Mouse (Mus musculus) stomach, embryonic 15.5 days (tissue): ENCODE measurements around the gene Abcc12. TPM values are rescaled to one million over a fixed set of nuclear protein-coding genes. Genes with fewer than 3 reads are reported as not detected.

Experiments
- ATAC-seq: fragments of 200-750 bp; cut with Nextera tagmentation; 2 replicates; pipeline ENCODE4 v1.8.0; 2017; ENCODE audit warnings: low read depth, moderate number of reproducible peaks, moderate TSS enrichment; ENCODE audit not compliant: insufficient read depth, low FRiP score
- H3K27ac ChIP-seq: fragments of 300-500 bp; sonication (generic); 2 replicates; pipeline ENCODE4 v1.5.1; 2015; ENCODE audit warnings: mild to moderate bottlenecking, inconsistent platforms
- H3K27me3 ChIP-seq: fragments of 300-500 bp; sonication (generic); replicated peaks from 2 replicates; pipeline ENCODE4 v1.6.1; 2015; ENCODE audit warnings: inconsistent platforms
- H3K36me3 ChIP-seq: fragments of 300-500 bp; sonication (generic); 2 replicates; pipeline ENCODE4 v1.6.1; 2015; ENCODE audit warnings: inconsistent platforms
- H3K4me1 ChIP-seq: fragments of 300-500 bp; sonication (generic); 2 replicates; pipeline ENCODE4 v1.6.1; 2015; ENCODE audit warnings: inconsistent platforms
- H3K4me2 ChIP-seq: fragments of 300-500 bp; sonication (generic); 2 replicates; pipeline ENCODE4 v1.6.1; 2015; ENCODE audit warnings: mild to moderate bottlenecking, inconsistent platforms
- H3K4me3 ChIP-seq: fragments of 300-500 bp; sonication (generic); replicated peaks from 2 replicates; pipeline ENCODE4 v1.5.1; 2015; ENCODE audit warnings: inconsistent platforms
- H3K9ac ChIP-seq: fragments of 300-500 bp; sonication (generic); 2 replicates; pipeline ENCODE4 v1.6.1; 2015; ENCODE audit warnings: inconsistent platforms
- H3K9me3 ChIP-seq: fragments of 300-500 bp; sonication (generic); 2 replicates; pipeline ENCODE4 v1.6.1; 2016; ENCODE audit warnings: inconsistent platforms
- WGBS: fragments of 180-500 bp; shearing (Covaris S2); methylation state at CpG from one replicate; pipeline ENCODE4 v1.1.7; 2015; 5-methylcytosine and 5-hydroxymethylcytosine counted together
- polyA plus RNA-seq: library from polyadenylated mRNA; unstranded; fragments of >200 nt; fragmentation: Nextera tagmentation; extraction: Ambion mirVana; gene quantifications from 2 replicates; pipeline ENCODE4 v1.2.1, GENCODE M21; 2015

Abcc12 gene
- polyA plus RNA-seq, 1 experiment from 2014 or later = 0.24 TPM

DNA sequence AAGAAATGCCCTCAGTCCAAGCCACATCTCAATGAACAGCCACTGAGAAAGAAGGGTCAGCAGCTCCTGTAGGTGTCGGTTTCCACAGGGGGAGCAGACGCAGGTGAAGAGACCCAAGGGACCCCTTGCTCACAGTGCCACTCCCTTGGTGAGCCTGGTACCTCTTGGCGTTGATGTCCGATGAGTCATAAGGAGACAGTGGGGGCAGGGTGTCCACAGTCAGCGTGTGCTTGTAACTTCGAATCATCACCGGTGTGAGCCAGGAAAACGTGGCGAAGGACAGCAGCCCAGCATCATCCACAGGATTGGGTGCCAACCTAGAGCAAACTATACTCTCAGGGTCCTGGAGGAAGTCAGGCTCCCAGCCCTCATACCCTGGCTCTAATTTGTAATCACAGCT, 16.8 kb downstream of the Abcc12 start:
- no peak overlapping the region for H3K4me3 ChIP-seq
- H3K27ac ChIP-seq = no peak overlapping the region
- no peaks in the 10 kb centered on the region for H3K36me3 ChIP-seq
- WGBS = 85% methylated on average over 9 of the region's 9 CpGs
- no peaks in the 10 kb centered on the region for H3K9me3 ChIP-seq
- no peaks in the 10 kb centered on the region for H3K4me1 ChIP-seq
- ATAC-seq = no peak
- H3K9ac ChIP-seq = no peak overlapping the region
- H3K4me2 ChIP-seq = no peak overlapping the region
- H3K27me3 ChIP-seq = no peaks in the 10 kb centered on the region

DNA sequence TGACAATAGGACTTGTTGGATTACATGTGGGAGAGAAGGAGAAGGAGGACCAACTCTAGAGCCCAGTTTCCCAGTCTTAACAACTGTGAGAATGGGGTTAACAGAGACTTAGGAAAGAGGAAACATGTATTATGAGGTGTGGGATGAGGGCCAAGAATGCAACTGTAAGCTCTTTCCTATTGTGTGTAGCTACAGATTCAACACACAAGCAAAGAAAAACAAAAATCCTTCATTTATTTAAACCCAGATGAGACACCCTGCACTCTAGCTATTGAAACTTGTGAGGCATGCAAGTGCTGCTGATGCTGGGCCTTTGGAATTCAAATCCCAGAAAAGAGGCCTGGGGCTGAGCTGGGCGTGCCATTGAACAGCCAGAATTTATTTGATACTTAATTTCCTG, 18.7 kb downstream of the Abcc12 start:
- Histone ChIP-seq H3K9me3 (no peaks in the 10 kb centered on the region), H3K4me2 (no peak overlapping the region), H3K36me3 (no peaks in the 10 kb centered on the region), H3K9ac (no peak overlapping the region), H3K4me1 (no peaks in the 10 kb centered on the region), H3K4me3 (no peak overlapping the region), H3K27ac (no peak overlapping the region), H3K27me3 (no peaks in the 10 kb centered on the region)
- ATAC-seq = no peak
- WGBS = 63% methylated on average over 1 of the region's 1 CpGs

DNA sequence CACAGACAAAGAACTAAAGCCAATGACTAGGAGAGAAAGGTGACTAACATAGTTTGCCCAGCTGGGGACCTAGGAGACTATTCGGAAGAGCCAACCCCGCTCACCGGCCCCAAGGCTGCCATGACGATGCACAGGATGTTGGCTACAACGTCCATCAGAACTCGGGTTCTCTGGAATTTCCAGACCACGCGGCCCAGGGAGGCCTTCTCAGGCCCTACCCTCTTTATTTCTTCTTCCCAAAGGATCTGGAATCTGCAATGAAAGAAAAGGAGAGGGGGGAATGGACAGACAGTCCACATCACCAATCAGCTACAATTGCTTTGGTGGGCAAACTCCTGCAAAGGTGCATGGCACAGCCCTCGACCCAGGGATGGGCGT, 19.8 kb downstream of the Abcc12 start:
- ATAC-seq = no peak
- Histone ChIP-seq H3K4me3 (no peak overlapping the region), H3K9me3 (no peaks in the 10 kb centered on the region), H3K27me3 (no peaks in the 10 kb centered on the region), H3K36me3 (no peaks in the 10 kb centered on the region), H3K9ac (no peak overlapping the region), H3K4me1 (no peaks in the 10 kb centered on the region), H3K27ac (no peak overlapping the region), H3K4me2 (no peak overlapping the region)
- WGBS = 89% methylated on average over 10 of the region's 10 CpGs

DNA sequence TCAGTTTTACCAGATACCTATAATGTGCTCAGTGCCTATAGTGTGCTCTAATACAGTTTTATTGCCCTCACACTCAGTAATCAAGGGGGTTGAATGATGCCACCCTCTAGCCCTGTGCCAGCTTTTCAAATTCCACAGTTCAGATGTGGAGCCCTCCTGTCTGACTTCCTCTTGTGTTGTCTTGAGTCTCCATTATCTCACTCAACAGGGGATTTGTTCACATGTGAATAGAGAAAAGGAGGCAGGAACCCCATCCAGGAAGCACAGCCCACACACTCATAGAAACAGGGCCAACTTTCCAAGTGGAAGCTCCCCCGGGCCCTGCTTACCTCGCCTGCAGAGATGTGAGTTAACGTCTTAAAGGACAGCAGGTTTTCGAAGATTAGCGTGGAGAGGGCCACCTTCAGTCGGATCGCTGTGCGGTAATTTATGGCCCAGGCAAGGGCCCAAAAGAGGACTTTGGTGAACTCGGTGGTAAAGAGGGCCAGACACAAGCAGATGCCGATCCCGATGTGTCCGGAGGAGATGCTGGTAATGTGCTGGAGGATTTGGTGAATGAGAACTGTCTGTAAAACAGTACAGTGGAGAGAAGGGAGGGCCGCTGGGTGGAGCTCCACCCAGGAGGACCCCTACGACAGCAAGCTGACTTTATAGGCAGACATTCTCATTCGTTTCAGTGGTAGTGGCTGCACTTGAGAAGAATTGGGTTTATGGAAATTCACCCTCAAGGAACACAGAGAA, 20.4 kb downstream of the Abcc12 start:
- no peaks in the 10 kb centered on the region for H3K9me3 ChIP-seq
- no peak overlapping the region for H3K4me2 ChIP-seq
- no peaks in the 10 kb centered on the region for H3K36me3 ChIP-seq
- no peak overlapping the region for H3K9ac ChIP-seq
- no peak for ATAC-seq
- no peaks in the 10 kb centered on the region for H3K4me1 ChIP-seq
- H3K27ac ChIP-seq = no peak overlapping the region
- H3K4me3 ChIP-seq = no peak overlapping the region
- WGBS = 85% methylated on average over 15 of the region's 15 CpGs
- no peaks in the 10 kb centered on the region for H3K27me3 ChIP-seq

DNA sequence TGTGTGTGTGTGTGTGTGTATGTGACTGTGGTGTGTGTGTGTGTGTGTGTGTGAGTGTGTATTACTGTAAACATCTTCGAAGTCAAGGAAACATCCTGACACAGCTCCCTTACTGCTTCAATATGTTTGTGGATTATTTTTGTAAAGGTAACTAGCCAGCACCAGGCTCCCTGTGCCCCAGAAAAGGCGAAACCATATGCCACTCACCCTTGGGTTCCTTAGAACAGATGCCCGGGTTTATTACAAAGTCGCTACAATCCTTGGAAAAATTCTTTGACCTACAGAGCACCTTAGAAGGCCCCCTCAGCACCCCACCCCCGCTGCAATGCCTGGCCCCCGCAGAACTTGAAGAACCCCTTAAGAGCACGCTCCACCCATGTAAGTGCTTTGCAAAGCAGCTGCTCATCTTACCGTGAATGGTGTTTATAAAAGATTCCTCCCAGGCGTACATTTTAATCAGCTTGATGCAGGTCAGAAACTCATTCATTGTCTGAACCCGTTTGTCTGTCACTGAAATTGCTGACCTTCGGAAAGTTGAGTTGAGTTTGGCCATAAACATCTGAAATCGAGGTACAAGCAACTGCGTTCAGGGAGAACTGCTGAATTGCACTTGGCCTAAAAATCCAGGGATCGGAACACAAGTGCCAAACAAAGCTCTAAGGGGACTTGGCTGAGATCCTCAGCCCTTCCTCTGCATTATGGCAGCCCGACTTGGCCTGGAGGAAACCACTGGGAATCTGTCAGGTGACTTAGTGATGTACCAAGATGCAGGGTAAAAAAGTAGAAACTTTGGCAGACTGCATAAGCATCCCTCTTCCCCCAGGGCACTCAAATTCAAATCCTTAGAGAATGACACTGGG, 23.1 kb downstream of the Abcc12 start:
- no peaks in the 10 kb centered on the region for H3K36me3 ChIP-seq
- no peak overlapping the region for H3K4me3 ChIP-seq
- H3K4me1 ChIP-seq = no peaks in the 10 kb centered on the region
- no peak overlapping the region for H3K9ac ChIP-seq
- H3K4me2 ChIP-seq = no peak overlapping the region
- no peak overlapping the region for H3K27ac ChIP-seq
- no peaks in the 10 kb centered on the region for H3K27me3 ChIP-seq
- H3K9me3 ChIP-seq = no peaks in the 10 kb centered on the region
- ATAC-seq = no peak
- WGBS = 57% methylated on average over 15 of the region's 15 CpGs

DNA sequence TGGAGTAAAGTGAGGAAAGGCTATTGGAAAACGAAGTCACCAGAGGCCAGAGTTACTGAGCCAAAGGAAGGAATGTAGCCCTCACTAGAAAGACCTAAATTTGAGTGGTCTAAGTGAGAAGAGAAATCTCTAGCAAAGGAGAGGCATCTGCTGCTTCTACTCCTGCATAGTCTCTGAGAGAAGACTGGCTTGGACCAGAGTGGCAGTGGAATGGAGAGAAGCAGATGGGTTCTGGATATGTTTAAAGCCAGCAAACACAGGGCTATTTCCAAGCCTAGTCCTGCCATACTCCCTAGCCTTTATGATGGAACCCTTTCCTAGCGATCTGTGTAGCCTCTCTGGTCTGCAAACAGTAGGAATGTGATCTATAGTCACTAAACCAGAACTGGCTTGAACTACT, 24.9 kb downstream of the Abcc12 start:
- Histone ChIP-seq H3K36me3 (no peaks in the 10 kb centered on the region), H3K4me2 (no peak overlapping the region), H3K9ac (no peak overlapping the region), H3K4me3 (no peak overlapping the region), H3K4me1 (no peaks in the 10 kb centered on the region), H3K27ac (no peak overlapping the region), H3K27me3 (no peaks in the 10 kb centered on the region), H3K9me3 (no peaks in the 10 kb centered on the region)
- WGBS = 80% methylated on average over 2 of the region's 2 CpGs
- ATAC-seq = no peak

DNA sequence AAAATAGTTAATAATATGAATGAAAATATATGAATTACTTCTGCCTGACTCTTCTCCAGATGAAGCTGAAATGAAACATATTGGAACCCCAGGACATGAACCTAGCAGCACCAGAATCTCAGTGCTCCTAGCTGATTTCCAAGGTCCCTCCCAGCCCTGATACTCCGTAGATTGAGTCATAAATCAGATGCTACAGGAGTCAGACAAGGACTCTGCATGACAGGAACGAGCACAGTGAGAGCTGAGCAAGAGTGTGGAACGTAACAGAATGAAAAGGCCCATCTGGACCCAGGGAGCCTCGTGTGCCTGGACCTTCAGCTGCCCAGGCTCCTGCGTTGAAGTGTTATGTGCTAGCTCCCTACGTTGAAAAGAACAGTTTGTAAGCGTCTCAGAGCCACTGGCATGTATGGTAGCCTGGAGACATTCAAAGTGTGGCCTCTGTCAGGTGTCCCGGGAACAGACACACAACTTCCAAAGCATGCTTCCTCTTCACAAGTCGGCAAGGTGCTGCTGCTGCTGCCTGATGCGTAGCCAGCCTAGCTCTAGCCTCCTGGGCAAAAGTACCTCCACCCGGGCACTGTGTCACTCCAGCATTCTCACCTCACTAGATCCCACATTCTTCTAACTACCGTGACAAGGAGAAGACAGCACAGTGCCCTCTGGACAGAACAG, 26.1 kb downstream of the Abcc12 start:
- Histone ChIP-seq H3K4me1 (no peaks in the 10 kb centered on the region), H3K4me3 (no peak overlapping the region), H3K9me3 (no peaks in the 10 kb centered on the region), H3K4me2 (no peak overlapping the region), H3K27me3 (no peaks in the 10 kb centered on the region), H3K36me3 (no peaks in the 10 kb centered on the region), H3K9ac (no peak overlapping the region), H3K27ac (no peak overlapping the region)
- 78% methylated on average over 12 of the region's 12 CpGs for WGBS
- no peak for ATAC-seq

DNA sequence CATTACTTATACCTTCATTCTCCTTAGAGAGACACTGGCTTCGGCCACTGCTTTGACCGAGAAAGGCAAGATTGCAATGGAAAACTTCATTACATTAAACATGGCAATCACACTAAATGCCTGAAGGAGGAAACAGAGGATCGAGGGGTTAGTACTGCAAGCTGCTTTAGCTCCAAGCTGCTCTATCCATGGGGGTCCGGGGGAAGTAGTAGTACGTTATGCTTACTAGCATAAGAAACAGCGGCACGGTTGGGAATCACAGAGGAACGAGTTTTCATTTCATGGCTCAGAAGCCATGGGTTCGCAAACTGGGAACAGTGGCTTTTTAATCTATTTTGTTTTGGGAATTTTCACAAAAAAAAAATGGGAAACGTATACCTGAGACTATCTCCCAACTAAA, 30.0 kb downstream of the Abcc12 start:
- Histone ChIP-seq H3K36me3 (no peaks in the 10 kb centered on the region), H3K27ac (no peak overlapping the region), H3K4me2 (no peak overlapping the region), H3K27me3 (no peaks in the 10 kb centered on the region), H3K4me1 (no peaks in the 10 kb centered on the region), H3K9ac (no peak overlapping the region), H3K9me3 (no peaks in the 10 kb centered on the region), H3K4me3 (no peak overlapping the region)
- 87% methylated on average over 10 of the region's 10 CpGs for WGBS
- ATAC-seq = no peak

DNA sequence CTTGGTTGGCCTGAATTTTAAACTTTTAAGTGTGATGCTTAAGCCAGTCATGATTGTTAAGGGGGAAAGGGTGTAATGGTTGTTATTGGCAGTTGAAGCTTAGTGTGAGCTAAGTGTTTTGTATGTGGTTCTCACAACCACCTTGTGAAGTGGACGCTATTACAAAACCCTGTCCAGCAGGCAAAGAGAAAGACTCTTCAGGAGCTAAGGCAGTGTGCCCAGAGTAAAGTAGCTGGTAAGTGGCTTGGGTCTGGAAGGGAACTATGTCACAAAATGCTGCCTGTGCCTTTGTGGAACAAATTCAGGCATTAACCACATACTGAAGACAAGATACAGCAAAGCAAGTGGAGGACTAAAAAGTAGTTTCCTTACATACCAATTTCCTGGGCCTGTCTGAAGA, 34.5 kb downstream of the Abcc12 start:
- Histone ChIP-seq H3K4me3 (no peak overlapping the region), H3K27me3 (no peaks in the 10 kb centered on the region), H3K9me3 (no peaks in the 10 kb centered on the region), H3K4me1 (no peaks in the 10 kb centered on the region), H3K9ac (no peak overlapping the region), H3K4me2 (no peak overlapping the region), H3K27ac (no peak overlapping the region), H3K36me3 (no peaks in the 10 kb centered on the region)
- WGBS = 86% methylated on average over 1 of the region's 1 CpGs
- no peak for ATAC-seq

DNA sequence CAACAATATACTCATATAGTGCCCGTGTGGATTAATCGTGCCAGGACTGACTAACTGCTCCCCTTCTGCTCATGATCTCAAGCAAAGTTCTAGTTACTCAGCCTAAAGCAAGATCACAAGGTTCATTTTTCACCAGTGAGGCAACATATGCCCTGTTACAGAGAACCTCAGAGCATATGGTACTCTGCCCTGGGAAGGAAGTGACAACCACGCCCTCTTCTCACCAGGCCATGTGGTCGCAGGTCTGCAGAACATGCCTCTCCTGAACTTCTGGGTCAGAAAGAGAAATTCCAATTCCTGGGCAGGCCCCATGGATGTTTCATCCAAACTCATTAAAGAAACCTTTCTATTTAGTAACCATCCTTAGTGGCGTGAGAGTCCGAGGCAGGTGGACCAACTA, 39.6 kb downstream of the Abcc12 start:
- no peak for ATAC-seq

DNA sequence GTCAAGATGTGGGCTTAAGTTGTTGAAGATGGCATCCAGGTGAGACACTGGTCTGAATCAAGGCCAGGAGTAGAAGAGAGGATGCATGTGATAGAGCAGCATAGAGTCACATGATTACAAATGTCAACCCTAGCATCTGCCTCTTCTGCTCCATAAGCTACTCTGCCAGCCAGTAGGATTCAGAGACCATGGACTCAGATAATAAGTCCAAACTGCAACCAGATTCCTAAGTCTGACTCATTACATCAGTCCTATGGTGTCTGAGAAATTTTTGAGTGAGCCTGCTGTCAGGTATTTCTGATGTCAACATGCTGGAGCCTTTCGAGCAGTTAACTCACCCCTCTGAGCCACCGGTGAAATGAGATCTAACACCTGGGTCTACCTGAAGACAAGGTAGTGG, 40.1 kb downstream of the Abcc12 start:
- H3K4me1 ChIP-seq = no peaks in the 10 kb centered on the region
- H3K9me3 ChIP-seq = no peaks in the 10 kb centered on the region
- no peak overlapping the region for H3K9ac ChIP-seq
- H3K4me3 ChIP-seq = no peak overlapping the region
- no peak overlapping the region for H3K4me2 ChIP-seq
- WGBS = 80% methylated on average over 2 of the region's 2 CpGs
- no peak for ATAC-seq
- no peak overlapping the region for H3K27ac ChIP-seq
- H3K27me3 ChIP-seq = no peaks in the 10 kb centered on the region
- H3K36me3 ChIP-seq = no peaks in the 10 kb centered on the region

More for the DNA sequence above, 39.6 kb downstream of the Abcc12 start:
- Histone ChIP-seq H3K4me1 (no peaks in the 10 kb centered on the region), H3K4me3 (no peak overlapping the region), H3K9ac (no peak overlapping the region), H3K27me3 (no peaks in the 10 kb centered on the region), H3K27ac (no peak overlapping the region), H3K9me3 (no peaks in the 10 kb centered on the region), H3K4me2 (no peak overlapping the region), H3K36me3 (no peaks in the 10 kb centered on the region)
- WGBS = 80% methylated on average over 6 of the region's 6 CpGs

DNA sequence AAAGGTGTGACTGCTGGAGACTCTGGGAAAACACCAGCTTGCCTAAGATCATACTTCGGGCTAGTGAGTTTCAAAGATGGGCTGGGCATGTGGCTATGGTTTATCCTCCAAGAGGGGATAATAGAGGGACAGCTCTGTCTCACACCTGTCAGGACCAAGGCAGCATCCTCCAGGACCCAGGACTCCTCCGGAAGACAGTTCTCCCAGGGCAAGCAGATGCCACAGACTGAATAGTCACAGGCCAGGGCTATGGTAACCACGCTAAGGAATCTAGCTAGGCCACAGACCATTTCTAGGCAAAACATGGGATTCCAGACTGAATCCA, 43.9 kb downstream of the Abcc12 start:
- no peaks in the 10 kb centered on the region for H3K4me1 ChIP-seq
- no peaks in the 10 kb centered on the region for H3K36me3 ChIP-seq
- H3K9ac ChIP-seq = no peak overlapping the region
- H3K4me2 ChIP-seq = no peak overlapping the region
- no peak overlapping the region for H3K27ac ChIP-seq
- no peak overlapping the region for H3K4me3 ChIP-seq
- WGBS = 57% methylated on average over 3 of the region's 3 CpGs
- no peak for ATAC-seq
- no peaks in the 10 kb centered on the region for H3K27me3 ChIP-seq
- H3K9me3 ChIP-seq = no peaks in the 10 kb centered on the region
